Mouse (Mus musculus): ENCODE measurements around the gene Tpi1.

The Tpi1 gene

DNA sequence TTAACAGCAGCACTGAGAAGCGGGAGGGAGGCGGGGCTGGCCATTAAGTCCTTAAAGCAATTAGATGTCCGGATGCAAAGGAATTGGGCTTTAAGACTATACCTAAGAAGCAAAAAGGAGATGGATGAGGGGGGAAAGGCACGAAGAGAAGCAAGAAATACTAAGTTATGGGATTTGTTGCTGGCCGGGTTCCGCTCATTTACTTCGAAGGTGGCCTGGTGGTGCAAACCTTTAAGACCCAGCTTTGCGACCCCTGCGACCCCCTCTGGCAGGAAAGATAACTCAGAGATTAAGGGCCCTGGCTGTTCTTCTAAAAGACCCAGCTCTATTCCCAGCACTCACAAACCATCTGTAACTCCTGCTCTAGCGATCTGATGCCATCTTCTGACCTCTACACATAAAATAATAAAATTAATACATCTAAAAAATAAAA, 34.1 kb downstream of the Tpi1 start:
- DNase-seq (ENCODE audit: low read depth in 1 of 2, low spot score in 2 of 2): no peak

DNA sequence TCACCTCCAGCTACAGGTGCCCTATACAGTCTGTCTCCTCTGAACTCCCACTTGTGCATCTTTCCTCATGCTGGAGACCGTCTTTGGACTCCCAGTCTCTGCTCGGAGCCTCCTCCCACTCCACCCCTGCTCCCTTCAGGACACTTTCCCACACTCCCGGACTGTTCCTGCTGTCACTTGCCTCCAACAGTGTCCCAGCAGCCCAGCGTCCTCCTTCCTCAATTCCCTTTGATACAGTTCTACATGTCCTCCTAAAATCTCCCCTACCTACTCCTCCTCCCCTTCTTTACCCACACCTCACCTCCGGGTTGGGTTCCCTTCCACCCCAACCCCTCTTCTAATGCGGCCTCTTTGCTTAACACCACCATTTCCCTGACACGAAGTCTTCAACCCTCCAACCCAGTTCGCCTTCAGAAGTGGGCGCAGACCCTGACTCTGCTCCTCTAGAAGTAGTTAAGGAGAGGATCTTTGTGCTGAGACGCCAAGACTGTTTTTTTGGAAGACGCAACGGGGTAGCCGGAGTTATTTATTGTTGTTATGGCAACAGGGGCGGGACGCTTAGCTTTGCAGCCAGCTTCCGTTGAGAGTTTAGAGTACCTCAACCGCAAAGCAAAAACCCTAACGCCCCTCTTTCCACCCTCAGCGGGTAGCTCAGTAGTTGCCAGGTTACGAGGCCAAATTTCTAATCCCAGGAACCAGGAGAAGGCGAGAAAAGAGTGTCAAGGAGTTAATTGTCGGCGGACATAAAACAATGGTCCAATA, 34.7 kb downstream of the Tpi1 start, which contains the start of gene Lrrc23:
Gene Lrrc23 (minus strand): TSS at position 506 of the 762 bp plus-strand sequence.
- no peak for DNase-seq (ENCODE audit: low read depth in 1 of 2, low spot score in 2 of 2)

DNA sequence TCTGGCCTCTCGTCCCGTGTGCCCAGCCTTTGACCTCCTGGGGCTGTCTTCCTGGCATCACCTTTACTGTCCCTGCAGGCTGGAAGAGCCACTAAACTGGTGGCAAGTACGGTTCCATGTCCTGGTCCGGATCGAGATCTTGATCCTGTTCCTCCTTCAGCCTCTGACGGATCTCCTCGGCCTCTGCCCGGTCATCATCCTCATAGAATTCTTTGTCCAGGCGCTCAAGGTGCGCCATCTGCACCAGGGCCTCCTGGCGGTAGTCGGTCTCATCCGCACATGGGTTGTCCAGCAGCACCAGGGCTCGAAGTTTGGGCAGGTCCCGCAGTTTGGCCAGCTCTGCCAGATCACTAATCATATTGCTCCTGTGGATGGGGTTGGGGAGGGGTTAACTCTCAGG, 43.6 kb downstream of the Tpi1 start:
- DNase-seq (ENCODE audit: low read depth in 1 of 2, low spot score in 2 of 2): no peak

DNA sequence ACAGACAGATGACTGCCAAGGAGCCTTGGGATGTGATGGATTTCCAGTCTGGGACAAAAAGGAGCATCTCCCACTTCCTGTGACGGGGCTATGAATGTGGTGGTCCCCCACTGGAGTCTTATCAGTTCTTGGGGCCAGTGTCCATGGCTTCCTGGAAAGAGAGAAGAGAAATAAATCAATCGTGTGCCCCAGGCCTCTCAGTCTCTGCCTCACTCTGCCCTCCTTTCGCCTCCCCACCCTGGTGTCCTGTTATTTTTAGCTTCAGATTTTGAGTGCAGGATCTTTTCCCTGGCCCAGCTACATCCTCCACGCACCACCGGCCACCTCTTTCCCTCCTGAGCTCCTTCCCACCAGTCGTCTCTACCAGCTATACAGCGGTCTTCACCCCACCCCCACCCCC, 44.1 kb downstream of the Tpi1 start:
- DNase-seq (ENCODE audit: low read depth in 1 of 2, low spot score in 2 of 2): no peak

DNA sequence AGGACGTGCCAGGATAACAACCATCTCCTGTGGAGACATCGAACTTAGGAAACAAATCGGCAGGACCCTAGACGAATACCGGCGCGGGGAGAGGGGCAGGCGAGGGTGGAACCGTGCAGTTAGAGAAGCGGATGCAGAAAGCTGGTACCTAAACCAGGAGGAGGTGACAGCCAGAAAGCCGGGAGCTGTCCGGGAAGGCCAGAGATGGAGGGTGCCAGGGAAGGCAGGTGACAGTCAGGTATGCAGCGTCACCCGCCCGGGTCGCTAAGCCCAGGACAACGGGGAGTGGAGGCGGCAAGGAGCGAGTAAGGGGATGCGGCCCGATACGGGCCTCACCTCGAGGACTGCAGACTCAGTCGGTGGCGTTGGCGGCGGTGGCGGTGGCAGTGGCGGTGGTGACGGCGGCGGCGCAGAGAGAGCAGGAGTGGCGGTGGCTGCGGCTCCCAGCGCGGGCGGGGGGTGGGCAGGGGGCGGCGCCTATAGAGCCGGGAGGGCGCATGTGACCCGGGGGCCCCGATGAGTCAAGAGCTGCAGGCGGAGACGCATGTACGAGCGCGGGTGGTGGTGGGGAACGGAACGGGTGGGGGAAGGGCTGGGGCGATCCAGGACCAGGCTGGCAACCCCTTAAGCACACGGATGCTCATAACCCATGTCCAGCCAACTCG, 44.9 kb downstream of the Tpi1 start, which contains the start of gene Eno2:
Gene Eno2 (minus strand): TSS at position 573 of the 665 bp plus-strand sequence.
- no peak for DNase-seq (ENCODE audit: low read depth in 1 of 2, low spot score in 2 of 2)

DNA sequence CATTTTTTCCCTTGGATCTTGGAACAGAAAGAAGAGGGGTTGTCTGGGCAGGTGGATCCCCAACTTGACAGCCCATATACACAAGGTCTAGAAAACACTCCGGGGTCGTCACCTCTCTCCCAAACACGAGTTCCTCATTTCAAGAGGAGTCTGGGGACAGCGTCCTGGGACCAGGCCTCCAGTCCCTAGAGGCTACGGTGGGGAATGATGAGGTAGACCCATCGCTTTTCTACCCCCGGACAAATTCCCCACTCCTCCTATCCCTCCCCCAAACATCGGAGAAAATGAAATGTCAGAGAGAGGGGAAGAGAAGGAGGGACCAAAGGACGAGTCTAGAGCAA, 45.4 kb downstream of the Tpi1 start:
- DNase-seq (ENCODE audit: low read depth in 1 of 2, low spot score in 2 of 2): no peak

DNA sequence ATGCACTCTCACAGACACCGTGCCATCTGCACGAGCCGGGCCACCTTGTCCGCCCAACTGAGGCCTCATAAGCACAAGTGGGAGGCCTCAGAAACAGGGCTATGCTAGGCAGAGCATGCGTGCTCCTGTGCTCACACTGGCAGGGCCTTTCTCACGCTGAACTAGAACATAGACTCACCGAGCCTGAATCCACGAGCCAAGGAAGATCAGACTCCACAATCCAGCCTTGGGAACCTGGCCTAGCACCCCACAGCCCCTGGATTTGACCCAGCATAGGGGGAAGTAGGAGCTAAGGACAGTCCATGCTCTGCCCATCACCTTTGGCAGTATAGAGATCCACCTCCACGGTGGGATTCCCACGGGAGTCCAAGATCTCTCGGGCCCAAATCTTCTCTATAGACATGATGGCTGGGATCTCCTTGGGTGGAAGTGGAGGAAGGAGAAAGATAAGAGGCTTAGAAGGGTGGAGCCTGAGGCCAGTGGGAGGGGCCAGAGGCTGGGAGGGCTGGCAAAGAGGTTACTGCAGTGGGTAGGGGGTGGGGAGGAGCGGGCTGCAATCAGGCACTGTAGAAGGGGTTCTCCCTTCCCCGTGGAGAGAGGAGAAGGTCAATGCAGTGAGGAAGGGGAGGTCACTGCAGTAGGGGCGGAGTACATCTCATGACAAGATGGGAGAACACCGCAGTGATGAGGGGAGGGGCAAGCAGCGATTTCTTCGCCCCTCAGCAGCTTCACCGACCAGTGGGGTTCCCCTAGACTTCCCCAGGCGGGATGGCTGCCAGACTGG, 46.0 kb downstream of the Tpi1 start:
- DNase-seq (ENCODE audit: low read depth in 1 of 2, low spot score in 2 of 2): no peak

DNA sequence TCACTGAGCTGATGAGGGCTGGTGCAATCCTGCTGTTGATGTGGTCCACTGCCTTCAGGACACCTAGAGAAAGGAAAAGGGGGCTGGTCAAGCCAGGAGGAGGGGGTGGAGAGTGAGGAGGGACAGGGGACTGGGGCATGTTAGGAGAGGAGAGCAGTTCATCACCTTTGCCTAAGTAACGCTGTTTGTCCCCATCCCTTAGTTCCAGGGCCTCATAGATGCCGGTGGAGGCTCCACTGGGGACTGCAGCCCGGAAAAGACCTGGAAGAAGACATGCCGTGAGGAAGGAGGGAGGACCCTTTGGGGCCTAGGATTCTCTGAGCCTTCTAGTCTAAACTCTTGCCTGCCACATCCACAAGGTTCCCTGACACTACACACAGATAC, 46.6 kb downstream of the Tpi1 start:
- no peak for DNase-seq (ENCODE audit: low read depth in 1 of 2, low spot score in 2 of 2)

DNA sequence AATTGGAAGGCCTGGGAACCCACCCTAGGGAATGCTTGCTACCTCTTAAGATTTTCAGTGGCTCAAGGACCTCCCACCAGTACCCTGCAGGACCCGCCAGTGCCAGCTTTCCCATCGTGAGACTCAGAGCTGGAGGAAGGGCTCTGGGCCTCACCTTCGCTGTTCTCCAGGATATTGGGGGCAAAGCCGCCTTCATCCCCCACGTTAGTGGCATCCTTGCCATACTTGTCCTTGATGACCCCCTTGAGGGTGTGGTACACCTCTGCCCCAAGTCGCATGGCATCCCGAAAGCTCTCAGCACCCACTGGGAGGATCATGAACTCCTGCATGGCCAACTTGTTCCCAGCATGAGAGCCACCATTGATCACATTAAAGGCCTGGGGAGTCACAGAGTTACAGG, 48.1 kb downstream of the Tpi1 start:
- no peak for DNase-seq (ENCODE audit: low read depth in 1 of 2, low spot score in 2 of 2)

All from monocyte, adult 2 months (primary cell).